Mouse (Mus musculus) frontal cortex, adult 2 months (tissue): ENCODE results near the gene Rassf10. TPM values are rescaled to one million over a fixed set of nuclear protein-coding genes. Genes with fewer than 3 reads are reported as not detected.

Experiments used
- DNase-seq, 2 experiments: peaks; one replicate each; pipeline ENCODE4 v3.0.0; 2022; ENCODE audit warnings: low spot score in 1 of 2; ENCODE audit errors: extremely low spot score in 1 of 2
- polyA plus RNA-seq: library from polyadenylated mRNA; depleted of rRNA; stranded (reverse); fragments of >200 nt; gene quantifications from 2 replicates; pipeline ENCODE4 v1.2.3, GENCODE M21; 2012

The Rassf10 gene
- polyA plus RNA-seq, 1 experiment = 1.5 TPM

DNA sequence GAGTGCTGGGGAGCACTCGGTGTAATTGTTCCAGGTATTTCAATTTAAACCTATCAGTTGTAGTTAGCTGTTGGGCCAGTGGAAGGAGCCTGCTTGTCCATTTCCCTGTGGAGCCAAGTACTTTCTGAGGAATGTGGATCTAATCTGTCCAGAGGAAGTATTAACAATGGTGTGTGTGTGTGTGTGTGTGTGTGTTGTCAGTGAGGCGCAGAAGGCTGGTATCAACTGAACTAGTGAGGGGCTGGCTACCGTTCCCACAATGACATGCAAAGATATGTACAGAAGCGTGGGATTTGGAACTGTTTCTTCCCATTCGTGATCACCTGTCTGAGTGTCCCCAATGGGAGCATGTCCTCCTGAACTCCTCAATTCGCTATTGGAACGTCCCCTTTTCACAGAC is 3.2 kb downstream of the Rassf10 start:
- DNase-seq = no peak

DNA sequence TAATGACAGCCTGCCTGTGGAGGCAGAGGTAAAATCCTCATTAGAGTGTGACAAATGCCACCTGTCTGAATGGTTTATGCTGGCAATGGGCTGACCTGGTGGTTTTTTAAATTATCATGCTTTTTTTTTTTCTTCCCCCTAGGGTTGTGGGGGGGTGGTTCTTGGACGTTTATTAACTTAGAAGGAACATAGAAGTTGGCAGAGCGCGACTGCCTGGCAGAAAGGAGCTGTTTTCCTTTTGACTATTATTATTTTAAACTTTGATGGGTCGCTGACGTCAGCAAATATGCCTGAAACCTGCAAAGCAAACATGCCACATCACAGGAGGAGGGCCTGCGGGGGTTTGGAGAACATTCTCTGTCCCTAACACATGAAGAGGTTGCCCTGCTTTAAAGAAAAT is 3.9 kb downstream of the Rassf10 start:
- no peak for DNase-seq

GRCm38 (mm10) chr7:112966382-112966781 is 12.6 kb downstream of the Rassf10 start:
- DNase-seq = no peak

DNA sequence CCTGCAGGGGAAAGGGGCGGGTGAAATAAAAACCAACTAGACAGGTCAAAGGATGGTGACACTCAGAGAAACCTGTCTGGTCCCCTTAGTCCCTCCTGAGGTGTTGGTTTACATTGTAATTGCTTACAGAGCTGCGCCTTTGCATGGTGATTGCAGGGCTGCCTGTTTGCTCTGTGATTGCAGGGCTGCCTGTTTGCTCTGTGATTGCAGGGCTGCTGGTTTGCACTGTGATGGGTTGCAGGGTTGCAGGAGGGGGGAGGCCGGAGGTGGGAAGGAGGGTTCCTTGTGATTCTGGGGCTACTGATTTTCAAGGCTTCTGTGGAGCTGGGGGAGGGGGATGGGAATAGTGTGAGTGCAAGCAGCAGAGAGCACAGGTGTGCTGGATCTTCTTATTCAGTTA is 13.0 kb downstream of the Rassf10 start:
- no peak for DNase-seq

DNA sequence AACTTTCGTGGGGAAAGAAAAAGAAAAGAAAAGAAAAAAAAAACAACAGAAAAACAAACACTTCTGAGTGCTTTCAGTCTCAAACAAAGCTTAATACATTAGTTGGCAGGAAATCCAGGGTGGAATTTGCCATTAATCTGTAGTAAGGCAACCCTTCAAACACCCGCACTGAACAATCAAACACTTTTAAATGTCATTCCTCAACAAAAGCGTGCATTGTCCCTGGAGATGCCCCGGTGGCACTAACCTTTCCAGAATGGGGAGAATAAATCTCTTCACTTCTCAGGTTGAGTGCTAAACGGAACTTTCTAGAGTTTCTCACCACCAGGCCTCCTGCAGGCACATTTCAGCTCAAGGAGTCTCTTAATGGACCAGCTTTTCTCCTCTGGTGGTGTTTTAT is 29.6 kb downstream of the Rassf10 start:
- DNase-seq = no peak

- no peak for DNase-seq
Observed at GRCm38 (mm10) chr7:112984704-112985577, 31.2 kb downstream of the Rassf10 start.

GRCm38 (mm10) chr7:112985578-112985949 is 31.8 kb downstream of the Rassf10 start:
- DNase-seq = no peak

DNA sequence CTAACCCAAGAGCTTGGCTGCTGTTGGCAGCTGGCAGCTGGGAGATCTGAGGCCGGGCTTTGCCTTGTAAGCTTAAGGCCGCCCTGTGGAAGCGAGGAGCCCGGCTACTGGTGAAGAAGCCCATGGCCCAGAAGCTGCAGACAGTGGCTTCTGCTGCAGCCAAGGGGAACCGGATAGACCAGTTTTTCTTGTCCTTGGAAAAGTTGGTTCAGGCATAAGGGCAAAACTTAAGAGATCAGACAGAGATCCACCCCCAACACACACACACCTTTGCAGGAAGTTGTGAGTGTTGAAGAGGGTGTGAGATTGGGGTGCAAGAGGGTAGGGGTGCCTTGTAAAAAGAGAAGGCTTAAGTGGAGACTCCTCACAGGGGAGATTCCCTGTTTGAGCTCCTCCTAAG is 39.2 kb downstream of the Rassf10 start:
- DNase-seq = no peak

DNA sequence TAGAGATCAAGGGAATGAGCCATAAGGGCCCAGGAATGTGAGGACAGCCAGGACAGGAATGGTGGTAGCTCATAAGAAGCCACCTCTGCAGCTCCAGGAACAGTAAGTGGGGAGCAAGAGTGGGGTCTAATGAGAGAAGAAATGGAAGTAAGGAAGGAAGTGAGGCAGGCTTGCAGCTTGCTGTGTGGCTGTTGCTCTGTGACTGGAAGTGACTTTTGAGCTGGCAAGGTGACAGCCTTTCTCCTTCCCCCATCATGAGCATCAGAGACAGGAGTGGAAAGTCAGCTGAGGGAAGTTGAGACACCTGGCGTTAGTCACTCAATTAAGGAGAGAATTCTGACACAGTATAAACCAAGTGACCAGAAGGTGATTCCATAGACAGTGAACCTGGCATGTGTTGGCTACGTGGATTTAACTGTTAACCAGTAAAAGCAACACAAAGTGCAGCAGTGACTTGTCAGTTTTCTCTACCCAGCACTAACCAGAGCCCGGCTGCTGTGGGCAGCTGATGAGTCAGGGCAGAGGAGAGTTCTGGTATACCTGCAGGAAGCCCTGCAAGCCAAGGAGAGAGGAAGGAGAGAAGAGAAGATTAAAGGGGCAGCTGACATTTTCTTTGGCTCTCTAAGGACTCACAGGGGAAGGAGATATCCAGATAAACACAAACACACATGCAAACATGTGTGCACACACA is 49.9 kb downstream of the Rassf10 start:
- no peak for DNase-seq

DNA sequence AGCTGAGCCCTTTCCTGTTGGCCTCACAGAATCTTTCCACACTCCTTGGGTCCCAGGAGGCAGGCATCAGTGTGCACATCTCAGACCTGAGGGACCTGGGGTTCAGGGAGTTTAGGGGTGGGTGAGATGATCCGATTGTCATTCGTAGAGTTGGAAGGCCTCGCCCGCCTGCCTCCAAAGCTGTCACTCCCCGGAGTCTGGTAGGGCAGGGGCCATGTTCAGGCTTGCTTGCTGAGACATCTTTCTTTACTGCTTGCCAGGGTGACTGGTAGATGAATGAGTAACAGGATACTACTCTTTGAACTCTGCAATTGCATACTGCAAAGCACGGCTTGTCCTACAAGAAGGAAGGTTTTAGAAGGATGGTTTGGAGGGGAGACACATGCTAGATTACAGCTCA is 52.0 kb downstream of the Rassf10 start:
- no peak for DNase-seq
